In the genomic region with DNA sequence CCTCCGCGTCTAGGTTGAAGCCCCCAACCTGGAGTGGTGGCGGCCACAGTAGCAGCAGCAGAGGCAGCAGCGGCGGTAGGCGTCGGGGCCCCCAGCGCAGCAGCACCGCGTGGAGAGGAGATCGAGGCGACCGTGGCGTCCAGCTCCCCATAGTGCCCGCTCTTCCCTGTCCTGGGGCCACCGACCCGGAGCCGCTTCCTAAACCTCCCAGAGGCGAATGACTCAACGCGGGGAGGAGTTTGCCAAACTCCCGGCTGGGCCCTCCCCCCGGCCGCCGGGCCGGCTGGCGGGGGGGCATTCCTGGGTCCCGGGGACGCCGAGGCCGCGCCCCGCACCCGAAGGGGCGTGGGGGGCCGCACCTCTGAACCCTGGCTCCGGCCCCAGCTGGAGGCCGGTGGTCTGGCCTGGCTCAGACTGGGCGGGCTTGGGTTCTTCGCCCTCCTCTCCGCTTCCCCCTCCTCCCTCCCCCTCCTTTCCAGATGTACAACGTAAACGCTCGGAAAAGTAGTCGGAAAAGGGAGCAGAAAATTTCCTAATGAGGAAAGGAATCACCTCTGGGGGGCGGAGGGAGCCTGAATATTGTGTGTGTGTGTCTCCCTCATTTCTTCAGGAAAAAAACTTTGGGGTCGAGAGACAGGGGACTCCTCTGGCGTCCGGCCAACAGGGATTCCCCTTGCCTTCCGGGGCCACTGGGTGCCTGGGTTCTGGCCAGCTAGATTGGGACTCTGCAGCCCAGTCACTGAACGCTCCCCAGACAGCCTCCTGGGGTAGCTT, we compare ENCODE assay signal across 9 mouse cellular contexts. TPM values are rescaled to one million over a fixed set of nuclear protein-coding genes. Genes with fewer than 3 reads are reported as not detected.
DNase-seq lines count a peak whose midpoint lies in the region; ATAC-seq lines count a peak whose summit lies in the region.
"Had no signal": no experiment of that assay in that cellular context is flagged by ENCODE, and none has a peak within 500 bp of the region (broad histone marks: within the 10 kb centered on the region; RNA-seq: fewer than 3 reads in every experiment).

Gene Itga5, minus strand, starts transcription at position 388 of the 774 bp plus-strand sequence.

- no peaks in the 10 kb centered on the region for H3K36me3 ChIP-seq in lung, embryonic 15.5 days

- no peak for ATAC-seq in cerebellum, adult (ENCODE audit: insufficient number of reproducible peaks, low FRiP score, low TSS enrichment)
- peak; percentile 85 for ATAC-seq in lung, embryonic 15.5 days (ENCODE audit: borderline replicate concordance, extremely low read depth, low FRiP score, low TSS enrichment)
- peak; percentile 38; the same call in 1 of the 2 replicates for ATAC-seq in neutrophil, adult 5-6 weeks (ENCODE audit: extremely low read depth, insufficient number of reproducible peaks, low FRiP score, poor library complexity, severe bottlenecking)

- H3K9ac ChIP-seq in lung, embryonic 15.5 days, result peak within 1 kb of the TSS; percentile 73

- H3K27me3 ChIP-seq in lung, embryonic 15.5 days, result no peaks in the 10 kb centered on the region
- H3K27me3 ChIP-seq: CH12.LX had no signal

- H3K27ac ChIP-seq in brown adipose tissue, adult 24 weeks (replicated peaks; ENCODE audit: low read depth, low read length), result peak within 1 kb of the TSS; percentile 90
- peak within 1 kb of the TSS; percentile 65 for H3K27ac ChIP-seq in lung, embryonic 15.5 days

- peak; percentile 46 to 62 for DNase-seq in cerebellum, postnatal 14 days
- DNase-seq in heart, adult 18-20 months, result peak; percentile 89 to 93
- DNase-seq in kidney, adult 11 months, result peak; percentile 56
- no peak for DNase-seq in layer of hippocampus, adult 8-10 months (ENCODE audit: low spot score in 2 of 2)

- H3K4me2 ChIP-seq in lung, embryonic 15.5 days, result peak within 1 kb of the TSS; percentile 88

- peak within 1 kb of the TSS; percentile 96 for H3K4me3 ChIP-seq in brown adipose tissue, adult 24 weeks (ENCODE audit: insufficient read depth, low read depth, low read length)
- H3K4me3 ChIP-seq in lung, embryonic 15.5 days, result peak within 1 kb of the TSS; percentile 70

- H3K9me3 ChIP-seq in lung, embryonic 15.5 days, result no peaks in the 10 kb centered on the region

- H3K4me1 ChIP-seq in brown adipose tissue, adult 24 weeks (ENCODE audit: control insufficient read depth, insufficient read depth, insufficient read length, low read length), result peaks cover 7% of the 10 kb centered on the region; the same call in 1 of the 2 replicates
- H3K4me1 ChIP-seq in lung, embryonic 15.5 days, result peaks cover 34% of the 10 kb centered on the region

- 2% methylated on average over 42 of the region's 51 CpGs for WGBS in lung, embryonic 15.5 days

RNA-seq across cellular contexts. Expression of gene Itga5, which starts in this region (rescaled TPM):
- polyA plus RNA-seq in brown adipose tissue, adult 24 weeks (2012; ENCODE audit: insufficient read depth, insufficient read length, missing spikeins), result 2.7 and 5.3 TPM in 2 replicates
- 10 to 100 TPM; 30.8 to 37.3 TPM for total RNA-seq in heart, adult 18-20 months (2021)
- 39.6 and 42.7 TPM in 2 replicates for polyA plus RNA-seq in lung, embryonic 15.5 days (2015; fragmentation: Nextera tagmentation; extraction: Ambion mirVana)
- 11.8 and 15.2 TPM in 2 replicates for total RNA-seq in neutrophil, adult 5-6 weeks (2017)
- total RNA-seq in layer of hippocampus, adult 8-10 months (2022), result 1 to 10 TPM; 1.8 to 4.8 (median 2.9) TPM

Comparison
In these comparisons a context has a peak if more than half of its experiments do, and no peak if none do; other contexts are left out.
1. DNase-seq: peak in cerebellum, postnatal 14 days (2 of 2), heart, adult 18-20 months (2 of 2) and kidney, adult 11 months (single experiment); none in layer of hippocampus, adult 8-10 months (0 of 2).